Mouse (Mus musculus): ENCODE results near the gene Bfsp1. TPM values are rescaled to one million over a fixed set of nuclear protein-coding genes. Genes with fewer than 3 reads are reported as not detected.

Bfsp1 gene
- total and polyA plus RNA-seq, 2 experiments from 2014 or later = 0.23 to 1.1 TPM

GRCm38 (mm10) chr2:143900821-143901351 lies 37.9 kb upstream of the Bfsp1 start:
- Histone ChIP-seq H3K36me3 (replicated peaks; ENCODE audit: control insufficient read depth, insufficient read depth, low read length) (no peaks in the 10 kb centered on the region), H3K9me3 (replicated peaks; ENCODE audit: control insufficient read depth, low read length) (no peaks in the 10 kb centered on the region), H3K4me1 (ENCODE audit: control insufficient read depth, insufficient read depth) (peaks cover 4% of the 10 kb centered on the region; the same call in 1 of the 2 replicates), H3K27ac (ENCODE audit: low read depth) (no peak overlapping the region), H3K27me3 (ENCODE audit: control insufficient read depth, insufficient read depth, low read length) (no peaks in the 10 kb centered on the region), H3K4me2 (ENCODE audit: low read depth, low read length) (no peak overlapping the region), H3K4me3 (ENCODE audit: low read depth, low read length) (no peak overlapping the region), H3K9ac (replicated peaks; ENCODE audit: low read depth, low read length) (no peak overlapping the region)
- DNase-seq (ENCODE audit: low spot score) = no peak
- 57% methylated on average over 5 of the region's 5 CpGs for WGBS
- ATAC-seq (ENCODE audit: insufficient read depth, low read depth) = no peak
- no peak for TF ChIP-seq CTCF (IDR thresholded peaks at IDR 0.05; ENCODE audit: low read depth)
- no peak for TF ChIP-seq EP300 (IDR thresholded peaks at IDR 0.05; ENCODE audit: low read depth)

DNA sequence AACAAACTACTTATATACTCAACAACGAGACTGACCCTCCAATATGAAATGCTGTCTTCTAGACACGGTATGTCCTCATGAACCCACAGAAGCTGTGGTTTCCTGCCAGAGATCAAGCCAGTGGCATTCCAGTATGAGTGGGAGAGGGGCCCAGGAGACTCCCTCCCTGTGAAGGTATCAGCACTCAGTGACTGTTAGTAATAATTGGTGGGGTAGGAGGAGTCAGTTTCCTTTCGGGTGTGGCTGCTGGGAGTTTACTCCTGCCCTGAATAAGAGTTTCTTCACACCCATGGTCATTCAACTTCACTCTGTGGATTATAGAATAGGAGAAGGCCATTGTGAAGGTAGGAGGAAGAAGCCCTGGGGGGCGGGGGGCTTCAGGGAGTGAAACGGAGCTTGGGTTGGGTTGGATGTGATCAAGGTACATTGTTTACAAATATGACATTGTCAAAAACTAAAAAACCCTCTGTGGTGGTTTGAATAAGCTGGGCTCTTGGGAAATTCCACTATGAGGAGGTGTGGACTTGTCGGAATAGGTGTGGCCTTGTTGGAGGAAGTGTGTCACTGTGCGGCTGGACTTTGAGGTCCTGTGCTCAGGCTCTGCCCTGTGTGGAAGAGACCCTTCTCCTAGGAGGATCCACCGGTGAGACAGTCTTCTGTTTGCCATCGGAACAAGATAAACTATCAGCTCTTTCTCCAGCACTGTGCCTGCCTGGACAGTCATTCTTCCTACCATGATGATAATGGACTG lies 36.7 kb upstream of the Bfsp1 start:
- WGBS = 70% methylated on average over 9 of the region's 9 CpGs
- no peak for DNase-seq (ENCODE audit: low spot score)
- H3K27ac ChIP-seq (ENCODE audit: low read depth) = no peak overlapping the region
- TF ChIP-seq EP300 (IDR thresholded peaks at IDR 0.05; ENCODE audit: low read depth) (no peak), CTCF (IDR thresholded peaks at IDR 0.05; ENCODE audit: low read depth) (no peak)
- H3K9ac ChIP-seq (replicated peaks; ENCODE audit: low read depth, low read length) = no peak overlapping the region
- H3K9me3 ChIP-seq (replicated peaks; ENCODE audit: control insufficient read depth, low read length) = no peaks in the 10 kb centered on the region
- peaks cover 4% of the 10 kb centered on the region; the same call in 1 of the 2 replicates for H3K4me1 ChIP-seq (ENCODE audit: control insufficient read depth, insufficient read depth)
- no peaks in the 10 kb centered on the region for H3K36me3 ChIP-seq (replicated peaks; ENCODE audit: control insufficient read depth, insufficient read depth, low read length)
- no peak overlapping the region for H3K4me2 ChIP-seq (ENCODE audit: low read depth, low read length)
- H3K4me3 ChIP-seq (ENCODE audit: low read depth, low read length) = no peak overlapping the region
- no peaks in the 10 kb centered on the region for H3K27me3 ChIP-seq (ENCODE audit: control insufficient read depth, insufficient read depth, low read length)
- no peak for ATAC-seq (ENCODE audit: insufficient read depth, low read depth)

DNA sequence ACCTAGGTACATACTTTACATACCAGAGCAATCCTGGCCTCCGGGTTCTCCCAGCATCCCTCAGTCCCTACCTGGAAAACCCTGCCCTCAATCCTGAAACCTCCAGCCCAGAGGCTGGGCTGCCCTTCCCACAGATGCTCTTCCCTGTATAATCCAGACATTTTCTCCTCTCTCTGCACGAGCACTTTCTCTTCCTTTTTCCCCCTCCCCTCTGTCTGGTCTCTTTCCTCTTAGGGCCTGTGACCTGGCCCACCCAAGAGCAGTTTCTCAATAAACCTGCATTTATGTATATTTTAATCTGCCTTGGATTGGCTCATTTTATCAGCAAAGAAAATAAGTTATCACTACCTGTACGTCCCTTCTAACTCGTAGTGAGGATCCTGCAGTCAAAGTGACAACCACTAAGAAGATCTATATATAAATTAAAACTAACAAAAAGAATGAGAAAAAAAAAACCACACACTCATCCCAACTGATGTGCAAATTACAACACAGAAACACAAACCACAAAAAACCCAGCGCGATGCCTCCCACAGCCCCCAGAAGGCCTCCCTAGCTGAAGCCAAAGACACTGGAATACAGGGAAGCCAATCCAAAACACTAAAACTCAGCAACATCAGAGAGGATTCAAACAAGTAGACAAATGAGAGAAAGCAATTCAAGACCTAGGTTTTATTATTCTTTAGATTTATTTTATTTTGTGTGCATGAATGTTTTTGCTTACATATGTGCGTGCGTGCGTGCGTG lies 28.5 kb upstream of the Bfsp1 start:
- no peak overlapping the region for H3K27ac ChIP-seq (ENCODE audit: low read depth)
- H3K4me2 ChIP-seq (ENCODE audit: low read depth, low read length) = no peak overlapping the region
- no peak for DNase-seq (ENCODE audit: low spot score)
- H3K9ac ChIP-seq (replicated peaks; ENCODE audit: low read depth, low read length) = no peak overlapping the region
- no peaks in the 10 kb centered on the region for H3K4me1 ChIP-seq (ENCODE audit: control insufficient read depth, insufficient read depth)
- no peak for TF ChIP-seq CTCF (IDR thresholded peaks at IDR 0.05; ENCODE audit: low read depth)
- no peak for TF ChIP-seq EP300 (IDR thresholded peaks at IDR 0.05; ENCODE audit: low read depth)
- no peaks in the 10 kb centered on the region for H3K36me3 ChIP-seq (replicated peaks; ENCODE audit: control insufficient read depth, insufficient read depth, low read length)
- H3K4me3 ChIP-seq (ENCODE audit: low read depth, low read length) = no peak overlapping the region
- H3K27me3 ChIP-seq (ENCODE audit: control insufficient read depth, insufficient read depth, low read length) = no peaks in the 10 kb centered on the region
- ATAC-seq (ENCODE audit: insufficient read depth, low read depth) = no peak
- 74% methylated on average over 10 of the region's 10 CpGs for WGBS
- no peaks in the 10 kb centered on the region for H3K9me3 ChIP-seq (replicated peaks; ENCODE audit: control insufficient read depth, low read length)

DNA sequence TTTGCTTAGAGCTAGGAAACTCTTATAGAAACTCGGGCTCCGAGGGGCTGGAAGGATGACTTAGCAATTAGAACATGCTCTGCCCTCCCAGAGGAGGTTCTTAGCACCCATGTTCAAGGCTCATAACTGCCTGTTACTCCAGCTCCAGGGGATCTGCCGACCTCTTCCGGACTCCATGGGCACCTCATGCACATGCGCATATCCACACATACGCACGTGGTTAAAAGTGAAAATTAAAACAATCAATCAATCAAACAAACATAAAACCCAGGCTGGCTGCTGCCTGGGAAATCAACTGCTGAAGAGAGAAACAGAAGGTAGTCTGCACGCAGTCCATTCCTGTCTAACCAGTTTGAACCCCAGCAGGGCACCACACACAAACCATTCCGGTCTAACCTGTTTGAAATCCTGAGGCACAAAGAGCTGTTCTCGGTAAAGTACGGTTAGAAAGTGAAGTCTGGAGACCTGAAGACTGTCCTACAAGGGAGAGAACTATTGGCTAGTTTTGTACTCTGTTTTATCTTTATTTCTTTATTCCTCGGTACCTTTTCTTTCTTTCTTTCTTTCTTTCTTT lies 27.0 kb upstream of the Bfsp1 start:
- Histone ChIP-seq H3K9ac (replicated peaks; ENCODE audit: low read depth, low read length) (no peak overlapping the region), H3K27me3 (ENCODE audit: control insufficient read depth, insufficient read depth, low read length) (no peaks in the 10 kb centered on the region), H3K27ac (ENCODE audit: low read depth) (no peak overlapping the region), H3K4me1 (ENCODE audit: control insufficient read depth, insufficient read depth) (no peaks in the 10 kb centered on the region), H3K9me3 (replicated peaks; ENCODE audit: control insufficient read depth, low read length) (no peaks in the 10 kb centered on the region), H3K4me2 (ENCODE audit: low read depth, low read length) (no peak overlapping the region), H3K36me3 (replicated peaks; ENCODE audit: control insufficient read depth, insufficient read depth, low read length) (no peaks in the 10 kb centered on the region), H3K4me3 (ENCODE audit: low read depth, low read length) (no peak overlapping the region)
- DNase-seq (ENCODE audit: low spot score) (no peak), ATAC-seq (ENCODE audit: insufficient read depth, low read depth) (no peak)
- TF ChIP-seq EP300 (IDR thresholded peaks at IDR 0.05; ENCODE audit: low read depth) (no peak), CTCF (IDR thresholded peaks at IDR 0.05; ENCODE audit: low read depth) (no peak)
- 72% methylated on average over 12 of the region's 12 CpGs for WGBS

DNA sequence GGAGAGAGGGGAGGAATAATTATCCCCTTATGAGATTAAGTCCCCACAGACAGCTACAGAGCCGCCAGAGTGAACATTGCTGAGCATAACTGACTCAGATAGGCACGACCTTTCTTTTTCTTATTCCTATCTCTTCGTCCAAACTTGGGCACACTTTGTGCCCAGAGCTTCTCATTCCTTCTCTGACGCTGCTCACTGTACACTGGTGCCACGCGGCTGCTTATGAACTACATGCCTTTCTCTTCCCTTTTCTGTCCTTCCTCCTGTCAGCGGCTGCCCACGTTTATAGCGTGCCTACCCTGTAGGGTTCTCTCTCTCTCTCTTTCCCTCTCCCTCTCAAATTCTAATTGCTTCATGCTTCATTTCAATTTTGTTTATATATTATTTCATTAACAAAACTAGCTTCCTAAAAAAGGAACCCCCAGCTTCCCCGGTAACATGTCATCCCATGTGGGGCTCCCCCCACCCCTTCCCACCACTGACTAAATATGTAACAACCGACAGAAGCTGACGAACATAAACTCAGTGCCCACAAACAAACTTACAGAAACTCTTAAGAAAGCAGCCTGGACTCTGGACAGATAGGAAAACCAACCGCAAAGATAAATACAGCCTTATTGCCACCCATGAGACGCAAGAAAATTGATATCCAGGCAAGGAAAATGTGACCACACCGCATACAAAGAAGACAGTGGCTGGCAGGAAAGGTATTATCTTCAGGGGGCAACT lies 26.3 kb upstream of the Bfsp1 start:
- no peak overlapping the region for H3K4me2 ChIP-seq (ENCODE audit: low read depth, low read length)
- no peaks in the 10 kb centered on the region for H3K4me1 ChIP-seq (ENCODE audit: control insufficient read depth, insufficient read depth)
- WGBS = 79% methylated on average over 15 of the region's 15 CpGs
- no peak for TF ChIP-seq EP300 (IDR thresholded peaks at IDR 0.05; ENCODE audit: low read depth)
- TF ChIP-seq CTCF (IDR thresholded peaks at IDR 0.05; ENCODE audit: low read depth) = no peak
- H3K36me3 ChIP-seq (replicated peaks; ENCODE audit: control insufficient read depth, insufficient read depth, low read length) = no peaks in the 10 kb centered on the region
- H3K27ac ChIP-seq (ENCODE audit: low read depth) = no peak overlapping the region
- no peak overlapping the region for H3K4me3 ChIP-seq (ENCODE audit: low read depth, low read length)
- ATAC-seq (ENCODE audit: insufficient read depth, low read depth) (no peak), DNase-seq (ENCODE audit: low spot score) (no peak)
- H3K9ac ChIP-seq (replicated peaks; ENCODE audit: low read depth, low read length) = no peak overlapping the region
- no peaks in the 10 kb centered on the region for H3K27me3 ChIP-seq (ENCODE audit: control insufficient read depth, insufficient read depth, low read length)
- no peaks in the 10 kb centered on the region for H3K9me3 ChIP-seq (replicated peaks; ENCODE audit: control insufficient read depth, low read length)

Measured in heart, postnatal 0 days (tissue).